Mouse (Mus musculus): ENCODE results near the gene Gm9573. TPM values are rescaled to one million over a fixed set of nuclear protein-coding genes. Genes with fewer than 3 reads are reported as not detected.

Gene Gm9573
- polyA plus RNA-seq, 1 experiment from 2014 or later: 0.17 TPM

DNA sequence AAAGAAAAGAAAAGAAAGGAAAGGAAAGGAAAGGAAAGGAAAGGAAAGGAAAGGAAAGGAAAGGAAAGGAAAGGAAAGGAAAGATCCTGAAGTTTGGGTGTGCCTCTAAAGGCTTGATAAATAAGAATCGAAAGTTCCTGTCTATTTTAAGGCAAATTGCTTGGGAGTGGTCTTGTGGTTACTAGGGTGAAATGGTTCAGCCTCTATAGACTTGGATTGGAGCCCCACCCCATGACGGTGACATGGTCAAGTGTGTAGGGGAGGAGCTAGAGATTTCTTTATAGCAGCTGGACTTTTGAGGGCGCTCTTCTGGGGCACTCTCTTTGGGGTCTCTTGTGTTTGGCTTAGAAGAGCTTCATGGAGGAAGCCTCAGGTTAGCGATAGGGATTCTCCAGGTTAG lies 32.7 kb downstream of the Gm9573 start:
- Histone ChIP-seq H3K9ac (no peak overlapping the region), H3K36me3 (no peaks in the 10 kb centered on the region), H3K9me3 (replicated peaks) (no peaks in the 10 kb centered on the region), H3K27ac (replicated peaks) (no peak overlapping the region), H3K4me2 (replicated peaks) (no peak overlapping the region), H3K4me1 (no peaks in the 10 kb centered on the region), H3K4me3 (replicated peaks) (no peak overlapping the region), H3K27me3 (no peaks in the 10 kb centered on the region)
- WGBS: 41% methylated on average over 4 of the region's 4 CpGs
- ATAC-seq (ENCODE audit: insufficient number of reproducible peaks, low FRiP score, low TSS enrichment, low read depth): no peak

DNA sequence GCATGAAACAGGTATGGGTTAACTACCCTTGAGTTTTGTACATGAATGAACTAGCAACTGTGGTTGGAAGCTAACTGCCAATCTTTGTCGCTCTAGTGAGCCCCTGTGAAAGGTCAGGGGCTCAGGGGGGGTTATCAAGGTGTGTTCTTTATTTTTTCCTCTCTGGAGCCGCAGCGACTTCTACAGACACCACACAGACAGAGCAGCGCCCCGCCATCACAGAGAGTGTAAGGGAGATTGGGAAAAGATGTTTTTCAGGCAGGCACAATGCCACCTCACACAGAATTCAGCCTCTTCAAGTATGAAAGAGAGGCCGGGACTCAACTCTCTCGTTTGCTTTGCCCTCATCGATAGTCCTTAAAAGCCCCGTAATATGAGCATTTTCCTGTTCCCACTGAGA lies 34.3 kb downstream of the Gm9573 start:
- Histone ChIP-seq H3K27me3 (no peaks in the 10 kb centered on the region), H3K4me1 (no peaks in the 10 kb centered on the region), H3K9ac (no peak overlapping the region), H3K4me3 (replicated peaks) (no peak overlapping the region), H3K4me2 (replicated peaks) (no peak overlapping the region), H3K36me3 (no peaks in the 10 kb centered on the region), H3K9me3 (replicated peaks) (no peaks in the 10 kb centered on the region), H3K27ac (replicated peaks) (no peak overlapping the region)
- WGBS: 71% methylated on average over 9 of the region's 9 CpGs
- no peak for ATAC-seq (ENCODE audit: insufficient number of reproducible peaks, low FRiP score, low TSS enrichment, low read depth)

DNA sequence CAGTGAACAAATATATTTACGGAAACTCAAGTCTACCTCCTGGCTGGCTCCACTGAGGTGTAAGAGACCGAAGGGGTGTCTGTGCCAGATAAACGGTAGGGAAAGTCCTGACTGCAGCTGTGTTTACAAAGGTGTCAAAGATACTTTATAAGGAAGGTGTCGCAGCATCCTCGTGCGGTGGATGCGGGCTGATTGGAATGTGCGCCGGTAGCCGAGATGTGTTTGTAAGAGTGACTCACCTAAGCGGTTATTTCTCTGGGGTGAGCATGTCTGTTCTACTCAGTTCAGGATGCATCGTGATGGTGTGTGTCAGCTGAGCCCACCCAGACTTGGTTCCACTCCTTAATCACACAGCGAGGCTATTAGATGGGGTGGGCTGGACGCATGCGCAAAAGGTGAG lies 34.7 kb downstream of the Gm9573 start:
- Histone ChIP-seq H3K9ac (no peak overlapping the region), H3K4me3 (replicated peaks) (no peak overlapping the region), H3K4me2 (replicated peaks) (no peak overlapping the region), H3K36me3 (no peaks in the 10 kb centered on the region), H3K4me1 (no peaks in the 10 kb centered on the region), H3K27ac (replicated peaks) (no peak overlapping the region), H3K27me3 (no peaks in the 10 kb centered on the region), H3K9me3 (replicated peaks) (no peaks in the 10 kb centered on the region)
- no peak for ATAC-seq (ENCODE audit: insufficient number of reproducible peaks, low FRiP score, low TSS enrichment, low read depth)
- 86% methylated on average over 15 of the region's 15 CpGs for WGBS

DNA sequence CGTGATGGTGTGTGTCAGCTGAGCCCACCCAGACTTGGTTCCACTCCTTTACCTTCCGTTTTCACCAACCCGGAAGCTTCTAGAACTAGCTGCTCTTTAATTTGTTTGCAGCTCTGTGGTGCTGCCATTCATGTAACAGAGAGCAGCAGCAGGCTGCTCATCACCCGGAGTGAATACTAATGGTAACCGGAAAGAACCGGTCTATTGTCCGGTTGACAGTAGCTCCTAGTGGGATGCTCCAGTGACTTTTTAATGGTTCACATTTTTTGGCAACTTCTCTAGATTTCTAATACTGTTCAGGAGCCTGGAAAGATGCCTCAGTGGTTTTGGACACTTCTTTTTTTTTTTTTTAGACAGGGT lies 35.2 kb downstream of the Gm9573 start:
- no peaks in the 10 kb centered on the region for H3K4me1 ChIP-seq
- ATAC-seq (ENCODE audit: insufficient number of reproducible peaks, low FRiP score, low TSS enrichment, low read depth): no peak
- H3K27ac ChIP-seq (replicated peaks): no peak overlapping the region
- no peaks in the 10 kb centered on the region for H3K27me3 ChIP-seq
- H3K4me2 ChIP-seq (replicated peaks): no peak overlapping the region
- H3K36me3 ChIP-seq: no peaks in the 10 kb centered on the region
- H3K4me3 ChIP-seq (replicated peaks): no peak overlapping the region
- 87% methylated on average over 7 of the region's 7 CpGs for WGBS
- H3K9ac ChIP-seq: no peak overlapping the region
- H3K9me3 ChIP-seq (replicated peaks): no peaks in the 10 kb centered on the region

DNA sequence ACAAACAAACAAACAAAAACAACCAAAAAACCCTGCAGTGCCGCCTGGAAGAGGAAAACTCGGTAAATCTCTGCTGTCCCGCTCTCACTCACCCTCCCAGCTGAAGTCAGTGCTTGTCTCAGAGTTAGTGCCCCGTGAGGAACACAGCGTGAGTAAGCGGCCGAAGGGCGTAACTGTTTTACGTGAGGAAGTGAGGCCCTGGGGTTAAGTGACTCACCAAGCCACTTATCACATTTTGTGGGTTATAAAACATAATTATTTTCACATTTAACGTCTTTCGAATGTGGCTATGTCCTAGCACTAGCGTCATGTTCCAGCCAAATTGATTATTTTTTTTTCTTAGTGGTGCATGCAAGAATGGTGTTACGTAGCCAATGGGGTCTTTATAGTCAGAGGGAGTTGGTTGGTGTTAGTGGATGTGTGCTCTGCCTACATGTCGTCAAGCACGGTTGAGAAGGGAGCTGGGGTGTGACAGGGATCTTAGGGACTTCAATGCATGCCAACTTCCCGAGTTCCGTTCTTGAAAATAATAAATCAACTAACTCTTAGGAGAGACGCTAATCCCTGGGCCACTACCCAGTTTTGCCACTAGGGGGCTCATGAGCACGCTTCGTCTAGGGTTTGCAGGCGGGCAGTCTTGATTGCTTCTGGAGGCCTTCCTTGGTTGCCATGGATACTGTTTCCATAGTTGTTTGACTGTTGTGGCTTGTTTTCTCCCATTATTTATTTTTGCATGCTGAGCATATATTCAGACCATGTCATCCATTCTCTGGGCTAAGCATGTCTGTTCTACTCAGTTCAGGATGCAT lies 35.8 kb downstream of the Gm9573 start:
- Histone ChIP-seq H3K4me3 (replicated peaks) (no peak overlapping the region), H3K4me1 (no peaks in the 10 kb centered on the region), H3K9ac (no peak overlapping the region), H3K9me3 (replicated peaks) (no peaks in the 10 kb centered on the region), H3K4me2 (replicated peaks) (peak overlapping the region; percentile 24; the same call in 1 of the 2 replicates), H3K36me3 (no peaks in the 10 kb centered on the region), H3K27ac (replicated peaks) (no peak overlapping the region), H3K27me3 (no peaks in the 10 kb centered on the region)
- 38% methylated on average over 21 of the region's 21 CpGs for WGBS
- ATAC-seq (ENCODE audit: insufficient number of reproducible peaks, low FRiP score, low TSS enrichment, low read depth): peak; percentile 39; the same call in 1 of the 2 replicates

DNA sequence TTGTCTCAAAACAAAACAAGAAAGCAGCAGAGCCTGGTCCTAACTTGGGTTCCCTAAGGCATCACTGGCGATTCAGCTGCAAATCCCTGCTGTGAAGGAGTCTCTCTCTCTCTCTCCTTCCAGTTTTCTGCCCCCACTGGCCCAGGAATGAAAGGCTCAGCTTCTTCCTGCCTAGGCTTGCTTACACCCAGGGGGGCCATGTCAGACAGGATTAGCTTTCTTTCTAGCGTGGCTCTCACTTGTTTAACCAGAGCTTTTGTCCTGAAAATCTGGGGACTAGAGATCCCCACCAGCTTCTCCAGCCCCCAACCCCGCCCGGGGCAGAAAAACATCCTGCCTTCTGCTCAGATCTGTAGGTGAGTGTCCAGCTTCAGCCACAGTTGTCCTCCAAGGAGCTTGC lies 38.0 kb downstream of the Gm9573 start:
- H3K36me3 ChIP-seq: no peaks in the 10 kb centered on the region
- H3K27ac ChIP-seq (replicated peaks): 0 out of 2 replicates have a peak overlapping the region, but pooled peaks have one; percentile 63
- no peak for ATAC-seq (ENCODE audit: insufficient number of reproducible peaks, low FRiP score, low TSS enrichment, low read depth)
- no peaks in the 10 kb centered on the region for H3K9me3 ChIP-seq (replicated peaks)
- H3K4me3 ChIP-seq (replicated peaks): no peak overlapping the region
- WGBS: 10% methylated on average over 4 of the region's 4 CpGs
- H3K4me2 ChIP-seq (replicated peaks): no peak overlapping the region
- H3K4me1 ChIP-seq: 0 out of 2 replicates have a peak, but pooled peaks cover 3% of the 10 kb centered on the region
- H3K9ac ChIP-seq: no peak overlapping the region
- no peaks in the 10 kb centered on the region for H3K27me3 ChIP-seq

DNA sequence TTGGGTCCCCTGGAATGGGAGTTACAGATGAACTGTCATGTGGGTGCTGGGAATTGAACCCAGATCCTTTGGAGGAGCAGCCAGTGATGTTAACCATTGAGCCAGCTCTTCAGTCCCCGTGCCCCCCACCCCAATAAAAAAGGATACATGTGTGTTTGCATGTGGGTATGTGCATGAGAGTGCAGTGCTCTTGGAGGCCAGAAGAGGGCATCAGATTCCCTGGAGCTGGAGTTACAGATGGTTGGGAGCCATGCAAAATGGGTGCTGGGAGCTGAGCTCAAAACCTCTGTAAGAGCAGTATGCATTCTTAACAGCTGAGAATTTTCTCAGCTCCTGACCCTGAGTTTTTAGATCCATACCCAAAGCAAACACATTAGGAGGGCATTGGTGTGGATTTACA lies 39.1 kb downstream of the Gm9573 start:
- no peaks in the 10 kb centered on the region for H3K27me3 ChIP-seq
- H3K9ac ChIP-seq: no peak overlapping the region
- no peak overlapping the region for H3K27ac ChIP-seq (replicated peaks)
- no peak for ATAC-seq (ENCODE audit: insufficient number of reproducible peaks, low FRiP score, low TSS enrichment, low read depth)
- WGBS: 85% methylated on average over 1 of the region's 1 CpGs
- no peak overlapping the region for H3K4me2 ChIP-seq (replicated peaks)
- H3K9me3 ChIP-seq (replicated peaks): no peaks in the 10 kb centered on the region
- H3K4me3 ChIP-seq (replicated peaks): no peak overlapping the region
- 0 out of 2 replicates have a peak, but pooled peaks cover 3% of the 10 kb centered on the region for H3K4me1 ChIP-seq
- no peaks in the 10 kb centered on the region for H3K36me3 ChIP-seq

DNA sequence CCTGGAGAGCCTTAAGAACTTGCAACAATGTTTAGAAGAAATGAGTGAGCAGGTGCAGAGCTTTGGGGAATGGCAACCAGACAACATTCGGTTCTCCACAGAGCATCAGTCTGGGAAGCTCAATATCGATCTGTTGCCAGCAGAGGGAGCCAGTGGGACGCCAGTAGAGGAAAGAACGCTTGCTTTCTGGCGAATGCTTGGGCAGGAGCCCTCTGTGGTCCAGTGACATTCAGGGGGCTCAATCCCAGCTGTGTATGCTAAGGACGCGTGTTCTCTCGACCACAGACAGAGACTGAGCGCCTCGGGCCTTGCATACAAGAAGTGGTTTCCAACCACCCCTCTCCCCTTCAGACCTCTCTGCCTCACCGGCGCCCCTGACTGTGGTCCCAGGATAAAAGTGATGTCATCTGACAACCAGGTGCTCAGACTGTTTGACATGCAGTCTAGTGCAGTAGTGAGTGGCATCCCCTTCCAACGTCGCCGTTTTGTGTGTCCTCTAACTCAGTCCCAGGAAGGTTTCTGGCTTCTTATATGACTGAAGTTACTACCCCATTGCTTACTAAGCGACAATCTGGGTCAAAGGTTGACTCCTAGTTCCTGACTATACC lies 42.0 kb downstream of the Gm9573 start:
- 10% methylated on average over 16 of the region's 16 CpGs for WGBS
- ATAC-seq (ENCODE audit: insufficient number of reproducible peaks, low FRiP score, low TSS enrichment, low read depth): no peak

DNA sequence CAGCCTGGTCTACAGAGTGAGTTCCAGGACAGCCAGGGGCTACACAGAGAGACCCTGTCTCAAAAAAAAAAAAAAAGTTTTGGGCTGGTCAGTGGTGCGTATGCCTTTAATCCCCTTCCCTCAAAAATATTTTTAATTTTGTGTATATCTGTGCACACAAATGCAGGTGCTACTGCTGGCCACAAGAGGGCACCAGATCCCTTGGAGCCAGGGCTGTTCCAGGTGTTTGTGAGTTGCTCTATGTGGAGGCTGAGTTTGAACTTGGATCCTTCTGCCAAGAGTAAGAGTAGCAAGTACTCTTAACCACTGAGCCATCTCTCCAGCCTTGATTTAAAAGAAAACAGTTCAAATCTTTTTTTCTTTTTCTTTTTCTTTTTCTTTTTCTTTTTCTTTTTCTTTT lies 43.5 kb downstream of the Gm9573 start:
- 0 out of 2 replicates have a peak, but pooled peaks cover 3% of the 10 kb centered on the region for H3K4me1 ChIP-seq
- H3K4me3 ChIP-seq (replicated peaks): no peak overlapping the region
- no peaks in the 10 kb centered on the region for H3K36me3 ChIP-seq
- no peaks in the 10 kb centered on the region for H3K9me3 ChIP-seq (replicated peaks)
- no peak overlapping the region for H3K27ac ChIP-seq (replicated peaks)
- H3K27me3 ChIP-seq: no peaks in the 10 kb centered on the region
- ATAC-seq (ENCODE audit: insufficient number of reproducible peaks, low FRiP score, low TSS enrichment, low read depth): no peak
- no peak overlapping the region for H3K4me2 ChIP-seq (replicated peaks)
- H3K9ac ChIP-seq: no peak overlapping the region
- WGBS: 95% methylated on average over 1 of the region's 1 CpGs

More for the DNA sequence above, 42.0 kb downstream of the Gm9573 start:
- H3K9ac ChIP-seq: no peak overlapping the region
- H3K27ac ChIP-seq (replicated peaks): no peak overlapping the region
- H3K4me3 ChIP-seq (replicated peaks): no peak overlapping the region; the same call in 1 of the 2 replicates
- no peaks in the 10 kb centered on the region for H3K36me3 ChIP-seq
- no peaks in the 10 kb centered on the region for H3K9me3 ChIP-seq (replicated peaks)
- H3K4me1 ChIP-seq: 0 out of 2 replicates have a peak, but pooled peaks cover 3% of the 10 kb centered on the region
- no peaks in the 10 kb centered on the region for H3K27me3 ChIP-seq
- H3K4me2 ChIP-seq (replicated peaks): peak overlapping the region; percentile 41

DNA sequence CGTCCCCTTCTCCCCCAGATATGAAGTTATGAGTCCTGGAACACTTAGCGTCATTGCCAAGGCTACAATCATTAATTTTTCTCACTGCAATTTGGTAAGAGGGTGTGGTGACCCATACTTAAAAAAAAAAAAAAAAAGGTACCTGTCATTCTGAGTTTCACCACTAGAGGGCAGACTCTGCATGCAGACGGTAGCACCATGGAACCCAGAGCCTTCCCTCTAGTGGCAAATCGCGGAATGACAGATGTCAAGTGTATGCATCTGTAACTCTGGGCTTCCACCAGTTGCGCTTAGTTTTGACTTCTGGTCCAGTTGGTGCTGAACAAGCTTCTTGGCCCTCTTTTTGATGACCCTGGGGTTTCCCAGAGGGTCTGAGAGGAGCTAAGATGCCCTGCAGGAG lies 48.2 kb downstream of the Gm9573 start:
- H3K4me2 ChIP-seq (replicated peaks): no peak overlapping the region
- ATAC-seq (ENCODE audit: insufficient number of reproducible peaks, low FRiP score, low TSS enrichment, low read depth): no peak
- no peak overlapping the region for H3K4me3 ChIP-seq (replicated peaks)
- peaks cover 8% of the 10 kb centered on the region; the same call in 1 of the 2 replicates for H3K27me3 ChIP-seq
- H3K27ac ChIP-seq (replicated peaks): no peak overlapping the region
- no peaks in the 10 kb centered on the region for H3K9me3 ChIP-seq (replicated peaks)
- H3K4me1 ChIP-seq: no peaks in the 10 kb centered on the region
- no peaks in the 10 kb centered on the region for H3K36me3 ChIP-seq
- H3K9ac ChIP-seq: no peak overlapping the region
- WGBS: 21% methylated on average over 6 of the region's 6 CpGs

DNA sequence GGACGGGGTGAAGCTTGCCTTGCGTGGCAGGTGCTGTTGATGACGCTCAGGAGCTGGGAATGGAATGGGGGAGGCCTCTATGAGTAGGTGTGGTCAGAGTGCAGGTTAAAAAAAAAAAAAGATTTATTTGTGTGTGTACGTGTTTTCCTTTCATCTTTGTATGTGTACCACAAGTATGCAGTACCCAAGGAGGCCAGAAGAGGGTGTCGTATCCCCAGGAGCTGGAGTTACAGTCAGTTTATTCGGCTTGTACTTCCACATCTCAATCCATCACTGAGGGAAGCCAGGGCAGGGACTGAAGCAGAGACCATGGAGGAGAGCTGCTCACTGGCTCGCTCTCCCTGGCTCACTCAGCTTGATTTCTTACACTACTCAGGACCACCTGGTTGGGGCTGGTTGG lies 55.0 kb downstream of the Gm9573 start:
- H3K27ac ChIP-seq (replicated peaks): no peak overlapping the region
- no peaks in the 10 kb centered on the region for H3K9me3 ChIP-seq (replicated peaks)
- H3K4me3 ChIP-seq (replicated peaks): no peak overlapping the region
- peaks cover 11% of the 10 kb centered on the region for H3K4me1 ChIP-seq
- no peaks in the 10 kb centered on the region for H3K36me3 ChIP-seq
- WGBS: 92% methylated on average over 7 of the region's 7 CpGs
- H3K9ac ChIP-seq: no peak overlapping the region
- H3K27me3 ChIP-seq: peaks cover 29% of the 10 kb centered on the region
- no peak for ATAC-seq (ENCODE audit: insufficient number of reproducible peaks, low FRiP score, low TSS enrichment, low read depth)
- no peak overlapping the region for H3K4me2 ChIP-seq (replicated peaks)

All from embryonic facial prominence, embryonic 15.5 days (tissue).